Mouse (Mus musculus): ENCODE data around the gene Myo10.

DNA sequence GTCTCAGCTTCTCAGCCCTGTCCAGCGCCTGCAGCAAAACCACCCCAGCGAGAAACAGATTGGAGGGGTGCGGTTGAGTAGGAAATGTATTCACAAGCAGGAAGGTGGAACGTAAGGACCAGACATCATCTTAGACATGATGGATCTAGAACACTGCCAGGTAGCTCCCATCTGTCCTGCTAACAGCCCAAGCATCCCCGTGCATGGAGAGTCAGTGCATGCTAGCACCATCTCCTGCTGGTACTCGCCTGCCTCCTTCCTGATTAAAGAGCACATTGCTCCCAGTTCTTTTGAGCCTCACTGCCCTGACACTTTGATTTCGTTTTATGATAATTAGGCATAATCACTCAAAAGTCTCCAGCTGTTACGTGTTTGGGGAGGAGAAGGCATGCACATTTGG, 96.9 kb downstream of the Myo10 start:
- TF ChIP-seq GATA1 (IDR thresholded peaks at IDR 0.05; ENCODE audit: low read length) (no peak), TAL1 (IDR thresholded peaks at IDR 0.05; ENCODE audit: low read length) (no peak)
